Mouse (Mus musculus) hindbrain, embryonic 12.5 days (tissue): ENCODE measurements around the gene Rpa2. TPM values are rescaled to one million over a fixed set of nuclear protein-coding genes. Genes with fewer than 3 reads are reported as not detected.
"Not testable (repeated sequence)": the region's sequence is repeated elsewhere in the genome, so short reads cannot be mapped to it uniquely, and the experiment has no call there.

Source experiments
- ATAC-seq: fragments of 200-750 bp; cut with Nextera tagmentation; 2 replicates; pipeline ENCODE4 v1.8.0; 2017; ENCODE audit warnings: moderate TSS enrichment; ENCODE audit not compliant: low FRiP score
- H3K27ac ChIP-seq: fragments of 300-500 bp; sonication (generic); 2 replicates; pipeline ENCODE4 v1.5.1; 2016; ENCODE audit warnings: mild to moderate bottlenecking
- H3K27me3 ChIP-seq: fragments of 300-500 bp; sonication (generic); 2 replicates; pipeline ENCODE4 v1.6.1; 2016; ENCODE audit warnings: mild to moderate bottlenecking
- H3K36me3 ChIP-seq: fragments of 300-500 bp; sonication (generic); 2 replicates; pipeline ENCODE4 v1.6.1; 2016; ENCODE audit warnings: mild to moderate bottlenecking
- H3K4me1 ChIP-seq: fragments of 300-500 bp; sonication (generic); 2 replicates; pipeline ENCODE4 v1.6.1; 2016
- H3K4me2 ChIP-seq: fragments of 300-500 bp; sonication (generic); replicated peaks from 2 replicates; pipeline ENCODE4 v1.6.1; 2016; ENCODE audit warnings: mild to moderate bottlenecking
- H3K4me3 ChIP-seq: fragments of 300-500 bp; sonication (generic); 2 replicates; pipeline ENCODE4 v1.5.1; 2016; ENCODE audit warnings: mild to moderate bottlenecking
- H3K9ac ChIP-seq: fragments of 300-500 bp; sonication (generic); 2 replicates; pipeline ENCODE4 v1.6.1; 2016; ENCODE audit warnings: mild to moderate bottlenecking, moderate library complexity
- H3K9me3 ChIP-seq: fragments of 300-500 bp; sonication (generic); replicated peaks from 2 replicates; pipeline ENCODE4 v1.6.1; 2016; ENCODE audit warnings: mild to moderate bottlenecking
- WGBS: fragments of 180-500 bp; shearing (Covaris S2); methylation state at CpG from one replicate; pipeline ENCODE4 v1.1.7; 2016; 5-methylcytosine and 5-hydroxymethylcytosine counted together
- polyA plus RNA-seq: library from polyadenylated mRNA; unstranded; fragments of >200 nt; fragmentation: Nextera tagmentation; extraction: Ambion mirVana; gene quantifications from 2 replicates; pipeline ENCODE4 v1.2.1, GENCODE M21; 2016

The Rpa2 gene
- polyA plus RNA-seq, 1 experiment from 2014 or later: 83.1 TPM

DNA sequence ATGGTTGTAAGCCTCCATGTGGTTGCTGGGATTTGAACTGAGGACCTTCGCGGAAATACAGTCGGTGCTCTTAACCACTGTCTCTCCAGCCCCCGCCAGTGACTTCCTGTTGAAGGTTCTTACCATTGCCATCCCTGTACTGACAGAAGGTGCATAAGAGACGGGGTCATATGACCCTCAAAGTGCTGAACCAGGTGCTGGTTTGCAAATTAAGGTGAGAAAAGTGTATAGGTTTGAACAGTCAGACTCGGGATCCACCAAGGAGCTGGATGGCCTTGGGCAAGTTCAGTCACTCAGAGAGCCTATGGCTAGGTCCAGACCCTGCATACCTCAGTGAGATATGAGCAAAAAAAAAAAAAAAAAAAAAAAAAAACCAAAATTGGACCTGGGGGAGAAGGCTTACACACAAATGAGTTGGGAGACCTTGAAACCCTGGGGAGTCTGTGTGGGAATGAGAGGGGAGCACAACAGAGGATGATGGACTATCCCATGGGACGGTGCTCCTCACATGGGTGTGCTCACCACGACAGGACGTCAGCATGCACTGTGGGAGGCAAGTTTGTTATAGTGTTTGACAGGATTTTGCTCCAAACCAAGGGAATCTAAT is 21.1 kb upstream of the Rpa2 start:
- no peak overlapping the region for H3K9ac ChIP-seq
- no peak overlapping the region for H3K4me3 ChIP-seq
- no peaks in the 10 kb centered on the region for H3K27me3 ChIP-seq
- 87% methylated on average over 9 of the region's 9 CpGs for WGBS
- H3K4me1 ChIP-seq: no peaks in the 10 kb centered on the region
- no peak overlapping the region for H3K4me2 ChIP-seq
- no peaks in the 10 kb centered on the region for H3K36me3 ChIP-seq
- ATAC-seq: no peak
- H3K9me3 ChIP-seq: no peaks in the 10 kb centered on the region
- no peak overlapping the region for H3K27ac ChIP-seq

DNA sequence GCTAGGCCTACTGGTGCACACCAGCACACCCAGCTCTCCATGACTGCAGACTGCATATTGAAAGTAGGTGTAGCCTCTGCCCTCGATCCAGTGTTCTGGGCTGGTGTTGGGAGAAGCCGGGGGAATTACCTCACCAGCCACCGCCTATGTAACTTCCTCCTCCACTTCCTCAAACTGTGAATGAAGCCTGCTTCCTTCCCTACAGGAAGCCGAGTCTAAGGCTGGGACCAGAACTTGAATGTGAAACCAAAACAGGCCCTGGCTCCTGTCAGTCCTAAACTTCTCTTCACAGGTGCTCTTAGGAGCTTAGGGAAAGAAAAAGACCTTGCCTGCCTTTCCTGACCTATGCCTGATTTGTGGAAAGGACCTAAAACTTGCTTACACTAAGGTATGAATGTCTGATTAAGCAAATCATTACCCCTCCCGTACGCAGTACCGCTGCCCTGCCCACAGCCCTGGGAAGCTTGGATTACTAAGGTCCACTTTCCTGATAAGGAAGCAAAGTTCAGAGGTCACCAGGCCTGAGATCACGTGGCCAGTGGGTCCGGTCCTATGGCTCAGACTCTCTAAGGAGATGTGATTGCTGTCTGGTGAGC is 20.4 kb upstream of the Rpa2 start:
- Histone ChIP-seq H3K4me3 (no peak overlapping the region), H3K27ac (no peak overlapping the region), H3K4me1 (no peaks in the 10 kb centered on the region), H3K36me3 (no peaks in the 10 kb centered on the region), H3K9ac (no peak overlapping the region), H3K27me3 (no peaks in the 10 kb centered on the region), H3K9me3 (no peaks in the 10 kb centered on the region), H3K4me2 (no peak overlapping the region)
- no peak for ATAC-seq
- 70% methylated on average over 9 of the region's 9 CpGs for WGBS

DNA sequence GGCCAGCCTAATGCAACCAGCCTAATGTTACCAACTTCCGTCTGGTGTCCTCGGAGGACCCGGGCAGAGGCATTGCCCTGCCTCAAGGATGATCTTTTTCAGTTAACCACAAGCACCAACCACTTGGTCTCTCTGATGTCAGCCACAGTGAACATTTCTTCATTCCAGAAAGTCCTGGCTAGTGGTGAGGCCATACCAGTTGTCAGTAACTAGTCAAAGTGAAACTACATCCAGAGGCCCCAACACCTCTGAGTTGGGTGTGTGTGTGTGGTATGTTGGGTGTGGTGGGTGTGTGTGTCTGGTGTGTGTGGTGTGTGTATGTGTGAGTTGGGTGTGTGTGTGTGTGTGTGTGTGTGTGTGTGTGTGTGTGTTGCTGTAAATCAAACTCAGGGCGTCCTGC is 19.4 kb upstream of the Rpa2 start:
- no peak overlapping the region for H3K4me3 ChIP-seq
- no peak overlapping the region for H3K27ac ChIP-seq
- H3K27me3 ChIP-seq: no peaks in the 10 kb centered on the region
- WGBS: 96% methylated on average over 4 of the region's 4 CpGs
- no peaks in the 10 kb centered on the region for H3K9me3 ChIP-seq
- H3K4me1 ChIP-seq: no peaks in the 10 kb centered on the region
- no peak overlapping the region for H3K9ac ChIP-seq
- ATAC-seq: no peak
- no peak overlapping the region for H3K4me2 ChIP-seq
- H3K36me3 ChIP-seq: no peaks in the 10 kb centered on the region

DNA sequence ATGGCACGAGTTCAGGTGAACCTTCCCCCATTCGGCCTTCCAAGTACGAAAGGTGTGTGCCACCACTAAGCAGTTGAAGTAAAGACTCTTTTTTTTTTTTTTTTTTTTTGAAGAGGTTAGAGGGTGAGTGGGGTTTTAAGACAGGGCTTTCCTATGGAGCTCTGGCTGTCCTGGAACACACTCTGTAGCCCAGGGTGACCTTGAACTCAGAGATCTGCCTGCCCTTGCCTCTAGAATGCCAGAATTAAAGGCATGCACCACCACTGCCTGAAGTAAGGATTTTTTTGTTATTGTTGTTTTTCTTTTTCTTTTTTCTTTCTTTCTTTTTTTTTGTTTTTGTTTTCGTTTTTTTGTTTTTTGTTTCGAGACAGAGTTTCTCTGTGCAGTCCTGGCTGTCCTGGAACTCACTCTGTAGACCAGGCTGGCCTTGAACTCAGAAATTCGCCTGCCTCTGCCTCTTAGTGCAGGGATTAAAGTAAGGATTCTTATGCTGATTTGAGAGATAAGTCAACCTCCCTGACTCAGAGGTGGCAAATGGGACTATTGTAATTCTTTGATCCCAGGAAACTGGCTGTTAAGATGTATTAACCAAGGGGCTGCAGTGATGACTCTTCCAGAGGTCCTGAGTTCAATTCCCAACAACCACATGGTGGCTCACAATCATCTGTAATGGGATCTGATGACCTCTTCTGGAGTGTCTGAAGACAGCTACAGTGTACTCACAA is 18.7 kb upstream of the Rpa2 start:
- Histone ChIP-seq H3K9me3 (no peaks in the 10 kb centered on the region), H3K4me1 (no peaks in the 10 kb centered on the region), H3K36me3 (no peaks in the 10 kb centered on the region), H3K27me3 (no peaks in the 10 kb centered on the region), H3K27ac (no peak overlapping the region), H3K9ac (no peak overlapping the region), H3K4me3 (no peak overlapping the region), H3K4me2 (no peak overlapping the region)
- no peak for ATAC-seq
- WGBS: 85% methylated on average over 6 of the region's 6 CpGs

DNA sequence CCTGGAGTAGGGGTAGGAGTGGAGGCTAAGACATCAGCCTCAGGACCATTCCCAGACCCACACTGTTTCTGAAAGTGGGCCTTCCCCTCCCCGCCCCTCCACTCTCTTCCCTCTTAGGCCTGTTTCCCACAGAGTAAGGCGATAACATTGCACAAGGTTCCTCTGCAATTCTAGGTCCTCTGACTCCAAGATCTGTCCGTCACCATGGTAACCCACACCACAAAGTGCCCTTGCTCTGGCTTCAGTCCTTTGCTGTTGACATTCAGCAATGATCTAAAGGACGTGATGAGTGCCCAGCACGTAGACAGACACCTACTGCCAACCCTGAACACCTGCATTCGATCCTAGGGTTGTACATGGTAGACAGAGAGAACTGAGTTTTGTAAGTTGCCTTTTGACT is 15.1 kb upstream of the Rpa2 start:
- 73% methylated on average over 6 of the region's 6 CpGs for WGBS
- Histone ChIP-seq H3K27me3 (peaks cover 19% of the 10 kb centered on the region), H3K36me3 (no peaks in the 10 kb centered on the region), H3K9me3 (no peaks in the 10 kb centered on the region), H3K4me2 (no peak overlapping the region), H3K4me3 (no peak overlapping the region), H3K9ac (no peak overlapping the region), H3K27ac (no peak overlapping the region), H3K4me1 (peaks cover 5% of the 10 kb centered on the region; the same call in 1 of the 2 replicates)
- no peak for ATAC-seq

DNA sequence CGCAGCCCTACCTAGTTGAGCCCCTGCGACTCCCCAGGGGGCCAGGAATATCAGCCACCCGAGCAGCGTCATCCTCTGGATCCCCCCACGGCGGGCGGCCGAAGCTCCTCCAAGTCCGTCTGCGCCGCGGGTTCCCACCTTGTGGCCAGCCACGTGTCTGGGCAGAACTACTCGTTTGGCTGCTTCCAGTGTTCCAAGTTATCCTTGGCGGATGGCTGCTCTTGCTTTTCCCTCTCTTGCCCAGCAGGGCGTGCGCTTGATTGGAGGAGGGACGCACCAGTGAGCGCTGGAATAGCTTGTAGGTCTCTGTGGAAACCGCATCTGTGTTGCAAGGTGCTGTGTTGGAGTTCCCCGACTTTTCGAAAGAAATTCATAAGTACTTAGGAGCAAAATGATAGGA is 11.2 kb upstream of the Rpa2 start, which contains the start of gene Smpdl3b:
Gene Smpdl3b (minus strand): TSS at position 279 of the 400 bp plus-strand sequence.
- no peak within 1 kb of the TSS for H3K27ac ChIP-seq
- peak within 1 kb of the TSS; percentile 67 for H3K4me2 ChIP-seq
- no peaks in the 10 kb centered on the region for H3K36me3 ChIP-seq
- peak within 1 kb of the TSS; percentile 40; the same call in 1 of the 2 replicates for H3K9ac ChIP-seq
- H3K9me3 ChIP-seq: no peaks in the 10 kb centered on the region
- peaks cover 5% of the 10 kb centered on the region; the same call in 1 of the 2 replicates for H3K4me1 ChIP-seq
- peaks cover 21% of the 10 kb centered on the region for H3K27me3 ChIP-seq
- 1% methylated on average over 20 of the region's 22 CpGs for WGBS
- peak; percentile 52; the same call in 1 of the 2 replicates for ATAC-seq
- peak within 1 kb of the TSS; percentile 36 for H3K4me3 ChIP-seq

DNA sequence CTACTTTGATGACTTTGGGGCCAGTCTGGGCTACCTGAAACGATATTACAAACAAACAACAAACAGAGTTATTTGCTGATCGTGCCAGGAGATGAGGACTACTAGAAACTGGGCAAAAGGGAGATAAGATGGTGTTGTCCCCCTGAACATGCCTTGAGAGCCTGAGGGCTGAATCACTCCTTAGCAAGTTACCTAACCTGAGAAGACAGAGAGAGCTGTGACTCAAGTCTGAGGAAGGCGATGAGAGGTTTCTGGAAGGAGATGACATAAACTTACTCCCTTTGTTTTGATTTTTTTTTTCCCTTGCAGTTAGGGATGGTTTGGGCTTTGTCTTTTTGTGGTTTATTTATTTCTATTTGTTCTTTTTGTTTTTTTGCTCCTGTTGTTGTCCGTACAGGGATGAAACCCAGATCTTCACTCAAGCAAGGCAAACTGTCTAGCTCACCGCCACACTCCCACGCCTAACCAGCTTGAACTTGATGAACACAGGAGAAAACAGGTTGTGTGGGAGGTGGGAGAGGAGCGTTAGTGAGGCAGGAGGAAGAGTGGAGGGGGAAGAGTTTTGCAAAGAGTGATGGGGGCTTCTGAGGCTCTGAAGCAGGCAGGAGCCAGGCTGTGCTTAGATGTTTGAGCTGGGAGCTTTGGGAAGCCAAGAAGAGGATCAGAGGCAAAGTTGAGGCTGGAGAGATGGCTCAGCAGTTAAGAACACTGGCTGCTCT is 10.3 kb upstream of the Rpa2 start:
- ATAC-seq: no peak
- WGBS: 91% methylated on average over 7 of the region's 7 CpGs
- H3K9ac ChIP-seq: no peak overlapping the region

DNA sequence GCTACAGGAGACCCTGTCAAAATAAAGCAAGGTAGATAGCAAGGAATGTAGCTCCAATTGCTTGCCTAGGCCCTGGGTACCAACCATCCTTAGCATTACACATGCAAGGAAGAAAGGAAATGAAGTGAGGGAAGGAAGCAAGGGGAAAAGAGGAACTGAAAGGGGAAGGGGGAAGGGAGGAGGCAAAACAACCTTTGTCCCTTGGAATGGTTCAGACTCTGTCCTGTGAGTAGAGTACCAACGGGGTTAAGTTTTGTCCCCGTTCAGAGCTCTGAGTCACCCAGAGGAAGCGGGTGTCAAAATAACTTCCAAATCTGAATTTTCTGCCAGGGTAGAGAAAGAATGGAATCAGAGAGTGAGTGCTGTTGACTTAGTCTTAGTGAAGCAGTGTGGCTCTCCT is 7.8 kb upstream of the Rpa2 start:
- Histone ChIP-seq H3K36me3 (no peaks in the 10 kb centered on the region), H3K9ac (no peak overlapping the region), H3K4me2 (no peak overlapping the region), H3K9me3 (no peaks in the 10 kb centered on the region), H3K4me1 (peaks cover 5% of the 10 kb centered on the region; the same call in 1 of the 2 replicates), H3K27me3 (peaks cover 21% of the 10 kb centered on the region), H3K27ac (no peak overlapping the region), H3K4me3 (no peak overlapping the region)
- no peak for ATAC-seq
- 86% methylated on average over 3 of the region's 3 CpGs for WGBS

More for the DNA sequence above, 10.3 kb upstream of the Rpa2 start:
- Histone ChIP-seq H3K27me3 (peaks cover 21% of the 10 kb centered on the region), H3K4me1 (peaks cover 5% of the 10 kb centered on the region; the same call in 1 of the 2 replicates), H3K9me3 (no peaks in the 10 kb centered on the region), H3K4me3 (no peak overlapping the region), H3K4me2 (no peak overlapping the region; the same call in 1 of the 2 replicates), H3K36me3 (no peaks in the 10 kb centered on the region), H3K27ac (no peak overlapping the region)

DNA sequence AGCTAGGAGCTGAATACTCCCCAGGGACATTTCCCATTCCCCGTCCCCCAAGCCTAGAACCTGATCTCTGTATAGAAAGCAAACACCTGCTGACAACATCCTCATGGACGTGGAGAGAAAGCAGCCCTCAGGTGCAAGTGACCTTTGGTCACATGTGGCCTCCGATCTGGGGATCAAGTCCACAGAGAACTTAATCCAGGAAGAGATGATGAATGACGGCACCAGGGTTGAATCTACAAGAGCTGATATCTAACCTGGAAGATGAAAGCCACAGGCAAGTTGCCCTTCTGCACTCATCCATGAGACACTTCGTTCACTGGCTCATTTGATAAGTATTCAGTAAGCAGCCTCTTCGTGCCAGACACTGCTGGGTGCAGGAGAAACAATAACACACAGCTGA is 5.5 kb upstream of the Rpa2 start:
- Histone ChIP-seq H3K4me1 (no peaks in the 10 kb centered on the region), H3K36me3 (no peaks in the 10 kb centered on the region), H3K4me2 (no peak overlapping the region), H3K9me3 (no peaks in the 10 kb centered on the region), H3K27me3 (peaks cover 6% of the 10 kb centered on the region), H3K9ac (no peak overlapping the region), H3K27ac (no peak overlapping the region), H3K4me3 (no peak overlapping the region)
- 76% methylated on average over 6 of the region's 6 CpGs for WGBS
- no peak for ATAC-seq

DNA sequence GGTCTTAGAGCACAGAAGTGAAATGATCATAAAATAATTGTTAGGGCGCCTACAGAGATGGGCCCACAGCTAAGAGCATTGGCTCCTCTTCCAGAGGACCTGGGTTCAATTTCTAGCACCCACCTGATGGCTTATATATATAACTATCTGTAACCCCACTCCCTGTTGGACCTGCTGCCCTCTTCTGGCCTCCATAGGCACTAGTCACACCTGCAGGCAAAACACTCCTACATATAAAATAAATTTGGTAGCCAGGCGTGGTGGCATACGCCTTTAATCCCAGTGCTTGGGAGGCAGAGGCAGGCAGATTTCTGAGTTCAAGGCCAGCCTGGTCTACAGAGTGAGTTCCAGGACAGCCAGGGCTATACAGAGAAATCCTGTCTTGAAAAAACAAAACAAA is 5.0 kb upstream of the Rpa2 start:
- not testable (repeated sequence) for H3K27me3 ChIP-seq, H3K9ac ChIP-seq, ATAC-seq, H3K9me3 ChIP-seq, H3K4me2 ChIP-seq, H3K27ac ChIP-seq, H3K4me1 ChIP-seq, H3K4me3 ChIP-seq, H3K36me3 ChIP-seq
- 89% methylated on average over 3 of the region's 3 CpGs for WGBS

DNA sequence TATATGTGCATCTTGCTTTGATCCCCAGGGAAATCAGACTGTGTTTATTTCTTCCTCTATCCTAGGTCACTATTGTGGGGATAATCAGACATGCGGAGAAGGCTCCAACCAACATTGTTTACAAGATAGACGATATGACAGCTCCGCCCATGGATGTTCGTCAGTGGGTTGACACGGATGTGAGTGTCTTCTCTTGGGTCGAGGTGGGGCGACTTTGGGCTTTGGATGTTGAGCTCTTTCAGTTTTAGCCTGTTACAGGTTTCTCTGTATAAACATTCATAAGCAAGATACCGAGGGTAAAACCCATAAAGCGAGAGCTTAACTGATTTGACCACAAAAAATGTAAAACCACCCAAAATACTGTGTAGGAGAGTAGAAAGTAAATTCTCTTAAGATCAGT is 3.6 kb downstream of the Rpa2 start:
- H3K27ac ChIP-seq: no peak overlapping the region
- peaks cover 60% of the 10 kb centered on the region for H3K36me3 ChIP-seq
- H3K4me1 ChIP-seq: peaks cover 12% of the 10 kb centered on the region
- H3K27me3 ChIP-seq: no peaks in the 10 kb centered on the region
- H3K9ac ChIP-seq: no peak overlapping the region
- ATAC-seq: no peak
- 93% methylated on average over 9 of the region's 9 CpGs for WGBS
- H3K4me3 ChIP-seq: no peak overlapping the region
- no peak overlapping the region for H3K4me2 ChIP-seq
- H3K9me3 ChIP-seq: no peaks in the 10 kb centered on the region

DNA sequence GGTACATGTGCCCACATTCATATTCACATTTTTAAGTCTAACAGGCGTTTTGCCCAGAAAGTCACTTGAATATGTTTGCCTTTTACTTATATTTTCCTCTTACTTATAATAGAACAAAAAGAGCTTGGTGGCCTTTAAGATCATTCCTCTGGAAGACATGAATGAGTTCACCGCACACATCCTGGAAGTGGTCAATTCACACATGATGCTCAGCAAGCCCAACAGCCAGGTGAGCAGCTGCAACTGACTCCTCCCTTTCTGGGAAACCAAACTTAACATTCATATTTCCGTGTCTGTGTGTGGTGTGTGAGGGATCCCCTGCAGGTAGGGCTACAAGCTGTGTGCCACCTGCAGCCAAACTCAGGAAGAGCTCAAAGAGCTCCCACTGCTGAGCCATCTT is 6.8 kb downstream of the Rpa2 start:
- Histone ChIP-seq H3K27me3 (no peaks in the 10 kb centered on the region), H3K36me3 (peaks cover 87% of the 10 kb centered on the region)
- 91% methylated on average over 3 of the region's 3 CpGs for WGBS

More for the DNA sequence above, 6.8 kb downstream of the Rpa2 start:
- no peak overlapping the region for H3K4me3 ChIP-seq
- H3K9ac ChIP-seq: no peak overlapping the region; the same call in 1 of the 2 replicates
- H3K27ac ChIP-seq: no peak overlapping the region
- no peaks in the 10 kb centered on the region for H3K9me3 ChIP-seq
- no peak for ATAC-seq
- H3K4me2 ChIP-seq: no peak overlapping the region
- H3K4me1 ChIP-seq: no peaks in the 10 kb centered on the region
